Mouse (Mus musculus) liver, postnatal 0 days (tissue): ENCODE data around the gene Snx8.

Experiments
- CTCF ChIP-seq: sonication (generic); IDR thresholded peaks from 2 replicates; pipeline ENCODE4 v1.5.1; 2016; ENCODE audit warnings: antibody characterized with exemption, low read depth
- EP300 ChIP-seq: IDR thresholded peaks from 2 replicates; pipeline ENCODE4 v1.6.1; 2016; ENCODE audit warnings: antibody characterized with exemption, low read depth, mild to moderate bottlenecking

DNA sequence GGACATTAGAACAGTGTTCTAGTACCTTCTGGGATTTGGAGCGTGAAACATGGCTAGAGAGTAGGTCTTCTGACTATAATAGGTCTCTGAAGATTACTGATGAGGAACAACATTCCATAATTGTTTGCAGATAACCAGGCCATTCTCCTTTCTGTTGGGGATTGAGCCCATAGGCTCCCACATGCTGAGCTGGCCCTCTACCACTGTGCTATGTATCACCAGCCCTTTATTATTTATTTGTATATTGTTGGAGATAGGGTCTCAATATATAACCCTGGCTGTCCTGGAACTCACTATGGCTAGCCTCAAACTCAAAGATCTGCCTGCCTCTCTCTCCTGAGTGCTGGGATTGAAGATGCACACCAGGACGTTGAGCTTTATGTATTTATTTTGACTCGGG is 585 bp upstream of the Snx8 start:
- TF ChIP-seq CTCF (no peak), EP300 (no peak)
